Mouse (Mus musculus) inflammation-experienced regulatory T-cells, adult 6 months (primary cell): ENCODE results near the gene Ppp1r32. TPM values are rescaled to one million over a fixed set of nuclear protein-coding genes. Genes with fewer than 3 reads are reported as not detected.

ENCODE experiments used
- ATAC-seq: one replicate; pipeline ENCODE4 v1.8.0; 2017
- polyA plus RNA-seq, 3 experiments: library from polyadenylated mRNA; unstranded; fragments of 100-300 nt; shearing (Covaris generic); gene quantifications; one replicate each; pipeline ENCODE4 v1.2.1; 2017

Gene Ppp1r32
- under 1 TPM in 2 of 3 experiments, not detected in 1; 0.30 to 0.73 TPM for polyA plus RNA-seq

- ATAC-seq, result no peak
These were observed at the start of gene Ppp1r32 for GRCm38 (mm10) chr19:10482703-10483102. TSS of gene Ppp1r32 (minus strand) at chr19:10482928.

GRCm38 (mm10) chr19:10530082-10530481 is 47.4 kb upstream of the Ppp1r32 start:
- ATAC-seq, result no peak

- ATAC-seq, result peak; percentile 27
These were observed 43.2 kb upstream of the Ppp1r32 start, which contains the start of gene Sdhaf2 for GRCm38 (mm10) chr19:10525910-10526309. TSS of gene Sdhaf2 (minus strand) at chr19:10526142.

- peak; percentile 81 for ATAC-seq
These were observed 42.6 kb upstream of the Ppp1r32 start, which contains the start of gene Cpsf7 for GRCm38 (mm10) chr19:10525106-10525901. TSS of gene Cpsf7 (plus strand) at chr19:10525266.

- no peak for ATAC-seq
These were observed 42.0 kb upstream of the Ppp1r32 start for GRCm38 (mm10) chr19:10524784-10525105.

- ATAC-seq, result no peak
These were observed 40.9 kb upstream of the Ppp1r32 start for GRCm38 (mm10) chr19:10523483-10524080.

- no peak for ATAC-seq
These were observed 39.2 kb upstream of the Ppp1r32 start for GRCm38 (mm10) chr19:10521926-10522325.

- ATAC-seq, result no peak
These were observed 37.6 kb upstream of the Ppp1r32 start for GRCm38 (mm10) chr19:10520355-10520754.

- ATAC-seq, result no peak
These were observed 28.1 kb upstream of the Ppp1r32 start for GRCm38 (mm10) chr19:10510759-10511330.

GRCm38 (mm10) chr19:10502571-10502970 is 19.8 kb upstream of the Ppp1r32 start:
- no peak for ATAC-seq

- no peak for ATAC-seq
These were observed 17.9 kb upstream of the Ppp1r32 start for GRCm38 (mm10) chr19:10500581-10500980.

GRCm38 (mm10) chr19:10497512-10498160 is 14.9 kb upstream of the Ppp1r32 start:
- no peak for ATAC-seq

GRCm38 (mm10) chr19:10496976-10497375 is 14.2 kb upstream of the Ppp1r32 start:
- no peak for ATAC-seq

- ATAC-seq, result no peak
These were observed 12.9 kb upstream of the Ppp1r32 start for GRCm38 (mm10) chr19:10495670-10496069.

- no peak for ATAC-seq
These were observed 3.6 kb upstream of the Ppp1r32 start for GRCm38 (mm10) chr19:10486264-10486738.

- no peak for ATAC-seq
These were observed 3.2 kb downstream of the Ppp1r32 start for GRCm38 (mm10) chr19:10479541-10479940.

- no peak for ATAC-seq
These were observed 8.9 kb downstream of the Ppp1r32 start for GRCm38 (mm10) chr19:10473779-10474178.

- ATAC-seq, result no peak
These were observed 9.8 kb downstream of the Ppp1r32 start for GRCm38 (mm10) chr19:10472958-10473357.

GRCm38 (mm10) chr19:10469171-10469658 is 13.5 kb downstream of the Ppp1r32 start:
- ATAC-seq, result no peak

GRCm38 (mm10) chr19:10464427-10464826 is 18.3 kb downstream of the Ppp1r32 start:
- no peak for ATAC-seq

GRCm38 (mm10) chr19:10461584-10461983 is 21.1 kb downstream of the Ppp1r32 start:
- no peak for ATAC-seq

- no peak for ATAC-seq
These were observed 22.8 kb downstream of the Ppp1r32 start for GRCm38 (mm10) chr19:10459907-10460306.

- no peak for ATAC-seq
These were observed 24.6 kb downstream of the Ppp1r32 start for GRCm38 (mm10) chr19:10458096-10458495.
